Mouse (Mus musculus): ENCODE data around the gene Hnrnpl.

DNA sequence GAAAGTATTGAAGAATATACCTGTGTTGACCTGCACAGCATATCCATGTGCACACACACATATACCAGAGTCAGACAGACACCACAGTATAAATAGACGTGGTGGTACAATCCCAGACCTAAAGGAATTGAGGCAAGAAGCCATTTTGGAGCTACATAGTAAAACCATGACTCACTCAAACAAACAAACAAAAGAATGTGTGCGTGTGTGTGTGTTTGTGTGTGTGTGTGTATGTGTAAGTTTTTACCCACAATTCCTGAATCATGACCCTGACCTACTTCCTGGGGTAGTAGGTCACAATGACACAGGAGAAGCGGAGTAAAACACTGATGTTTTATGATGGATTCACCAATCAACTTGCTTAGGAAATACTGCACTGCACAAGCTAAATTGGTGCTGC is 6.9 kb upstream of the Hnrnpl start:
- TF ChIP-seq CTCF (IDR thresholded peaks at IDR 0.05; ENCODE audit: control insufficient read depth, insufficient read depth, low read length) (no peak), POLR2A (IDR thresholded peaks at IDR 0.05; ENCODE audit: borderline replicate concordance, control insufficient read depth, low read depth, low read length) (no peak)
